Mouse (Mus musculus) spleen, adult 2 months (tissue): ENCODE data around the gene Fam217a.

Experiments used
- CTCF ChIP-seq: fragments of 200-500 bp; IDR thresholded peaks from 2 replicates; pipeline ENCODE4 v1.5.1; 2011; ENCODE audit warnings: mild to moderate bottlenecking, inconsistent platforms; ENCODE audit not compliant: insufficient read depth, insufficient read length, insufficient replicate concordance; ENCODE audit errors: extremely low read depth
- POLR2A ChIP-seq: fragments of 200-500 bp; IDR thresholded peaks from 2 replicates; pipeline ENCODE4 v1.6.1; 2011; ENCODE audit warnings: low read depth, low read length, inconsistent platforms

DNA sequence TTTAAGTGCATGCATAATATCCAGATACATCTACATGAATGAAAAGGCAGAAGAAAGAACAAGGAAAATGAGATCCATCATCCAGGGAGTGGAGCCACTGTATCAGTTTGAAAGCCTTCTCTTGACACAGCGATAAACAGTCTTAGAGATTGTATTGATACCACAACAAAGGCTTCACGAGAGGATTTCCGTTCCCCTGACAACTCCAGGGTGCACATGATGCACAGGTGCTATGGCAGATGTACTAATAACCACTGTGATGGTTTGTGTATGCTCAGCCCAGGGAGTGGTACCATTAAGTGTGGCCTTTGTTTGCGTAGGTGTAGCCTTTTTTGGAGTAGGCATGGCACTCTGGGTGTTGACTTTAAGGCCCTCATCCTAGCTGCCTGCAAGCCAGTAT lies 32.8 kb upstream of the Fam217a start:
- TF ChIP-seq POLR2A (no peak), CTCF (no peak)
